Mouse (Mus musculus) lung, embryonic 14.5 days (tissue): Measurements from ENCODE around the gene Pld5. TPM values are rescaled to one million over a fixed set of nuclear protein-coding genes. Genes with fewer than 3 reads are reported as not detected.
A peak's percentile ranks its signal among the peaks of the same experiment; 100 is the strongest.

Experiments
- ATAC-seq: fragments of 200-750 bp; cut with Nextera tagmentation; 2 replicates; pipeline ENCODE4 v1.8.0; 2017; ENCODE audit warnings: mild to moderate bottlenecking, moderate TSS enrichment, moderate library complexity; ENCODE audit not compliant: insufficient read depth
- DNase-seq: peaks from one replicate; pipeline ENCODE4 v3.0.0-alpha.2; 2015
- H3K27ac ChIP-seq: fragments of 300-500 bp; sonication (generic); 2 replicates; pipeline ENCODE4 v1.5.1; 2014; ENCODE audit warnings: low read depth, mild to moderate bottlenecking, moderate library complexity
- H3K27me3 ChIP-seq: fragments of 300-500 bp; sonication (generic); 2 replicates; pipeline ENCODE4 v1.6.1; 2014; ENCODE audit warnings: low read length, control low read depth; ENCODE audit not compliant: insufficient read depth
- H3K36me3 ChIP-seq: fragments of 300-500 bp; sonication (generic); 2 replicates; pipeline ENCODE4 v1.6.1; 2014; ENCODE audit warnings: control low read depth; ENCODE audit not compliant: insufficient read depth
- H3K4me1 ChIP-seq: fragments of 300-500 bp; sonication (generic); 2 replicates; pipeline ENCODE4 v1.6.1; 2014; ENCODE audit warnings: antibody characterized with exemption, control low read depth; ENCODE audit not compliant: insufficient read depth
- H3K4me2 ChIP-seq: fragments of 300-500 bp; sonication (generic); 2 replicates; pipeline ENCODE4 v1.6.1; 2014; ENCODE audit warnings: mild to moderate bottlenecking
- H3K4me3 ChIP-seq: fragments of 300-500 bp; sonication (generic); 2 replicates; pipeline ENCODE4 v1.5.1; 2014; ENCODE audit warnings: low read depth, low read length
- H3K9ac ChIP-seq: fragments of 300-500 bp; sonication (generic); 2 replicates; pipeline ENCODE4 v1.6.1; 2014
- H3K9me3 ChIP-seq: fragments of 300-500 bp; sonication (generic); 2 replicates; pipeline ENCODE4 v1.6.1; 2016; ENCODE audit warnings: low read depth, low read length, control low read depth
- CTCF ChIP-seq: IDR thresholded peaks from 2 replicates; pipeline ENCODE4 v1.5.1; 2016; ENCODE audit warnings: antibody characterized with exemption, low read depth
- WGBS: fragments of 180-500 bp; shearing (Covaris S2); extraction: QIAGEN DNeasy Blood & Tissue Kit; methylation state at CpG from one replicate; pipeline ENCODE4 v1.1.7; 2014; 5-methylcytosine and 5-hydroxymethylcytosine counted together
- polyA plus RNA-seq: library from polyadenylated mRNA; unstranded; fragments of >200 nt; fragmentation: Nextera tagmentation; extraction: Ambion mirVana; gene quantifications from 2 replicates; pipeline ENCODE4 v1.2.1, GENCODE M21; 2014

Gene Pld5
- polyA plus RNA-seq, 1 experiment from 2014 or later, result 0.30 TPM

DNA sequence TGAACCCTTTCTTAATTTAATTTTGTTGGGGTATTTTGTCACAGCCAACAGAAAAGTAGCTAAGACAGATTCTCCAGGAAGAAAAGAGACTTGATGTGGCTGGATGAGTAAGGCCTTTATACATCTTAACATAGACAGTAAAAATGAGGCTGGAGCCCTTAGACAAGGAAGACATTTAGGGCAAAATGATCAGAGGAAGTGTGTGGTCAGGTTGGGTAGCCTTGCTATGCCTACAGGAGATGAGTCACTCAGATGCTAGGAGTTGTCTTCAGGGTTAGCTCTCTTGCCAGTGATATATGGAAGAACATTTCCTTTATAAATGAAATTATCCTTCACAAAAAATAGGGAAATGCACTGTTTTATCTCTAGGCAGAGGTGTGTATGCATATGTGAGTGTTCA lies 198.3 kb downstream of the Pld5 start:
- no peak overlapping the region for H3K27ac ChIP-seq
- ATAC-seq, result no peak

DNA sequence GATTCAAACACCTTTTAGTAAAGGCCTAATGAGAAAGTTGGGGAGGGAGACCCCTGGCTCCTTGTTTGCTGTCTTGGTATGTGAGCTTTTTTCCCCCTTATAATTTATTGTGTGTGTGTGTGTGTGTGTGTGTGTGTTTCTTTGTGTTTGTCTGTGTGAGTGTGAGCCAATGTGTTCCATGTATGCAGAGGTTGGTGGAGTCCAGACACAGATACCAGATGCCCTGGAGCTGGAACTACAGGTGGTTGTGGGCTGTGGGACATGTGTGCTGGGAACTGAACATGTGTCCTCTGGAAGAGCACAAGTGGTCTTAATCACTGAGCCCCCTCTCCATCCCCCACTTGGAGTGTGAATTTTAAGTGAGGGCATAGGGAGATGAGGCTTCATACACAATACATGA lies 199.3 kb downstream of the Pld5 start:
- Histone ChIP-seq H3K4me2 (no peak overlapping the region), H3K27me3 (no peaks in the 10 kb centered on the region), H3K36me3 (no peaks in the 10 kb centered on the region), H3K9ac (no peak overlapping the region), H3K4me3 (no peak overlapping the region), H3K27ac (no peak overlapping the region), H3K4me1 (0 out of 2 replicates have a peak, but pooled peaks cover 5% of the 10 kb centered on the region), H3K9me3 (no peaks in the 10 kb centered on the region)
- no peak for DNase-seq
- 0 out of 2 replicates have a peak, but pooled peaks have one; percentile 57 for ATAC-seq
- no peak for TF ChIP-seq CTCF

More for the DNA sequence above, 198.3 kb downstream of the Pld5 start:
- Histone ChIP-seq H3K9ac (no peak overlapping the region), H3K4me1 (0 out of 2 replicates have a peak, but pooled peaks cover 5% of the 10 kb centered on the region), H3K4me2 (no peak overlapping the region), H3K27me3 (no peaks in the 10 kb centered on the region), H3K36me3 (no peaks in the 10 kb centered on the region), H3K9me3 (no peaks in the 10 kb centered on the region), H3K4me3 (no peak overlapping the region)
- no peak for TF ChIP-seq CTCF
- no peak for DNase-seq

DNA sequence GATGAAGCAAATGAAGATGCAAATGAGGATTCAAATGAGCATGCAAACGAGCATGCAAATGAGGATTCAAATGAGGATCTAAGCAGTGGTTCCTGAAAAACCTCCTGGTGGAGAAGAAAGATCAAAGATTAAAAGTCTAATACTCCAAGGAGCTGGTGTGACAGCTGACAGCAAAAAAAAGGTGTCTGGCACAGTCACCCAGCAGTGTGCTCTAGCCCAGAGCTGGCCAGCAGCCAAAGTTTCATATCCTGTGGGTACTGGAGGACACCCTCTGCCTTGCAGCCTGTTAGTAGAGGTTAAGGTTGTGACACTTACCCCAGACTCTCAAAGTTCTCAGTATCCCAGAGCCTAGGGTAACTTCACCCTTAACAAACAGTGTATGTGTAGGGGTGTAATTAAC lies 199.7 kb downstream of the Pld5 start:
- H3K4me1 ChIP-seq, result 0 out of 2 replicates have a peak, but pooled peaks cover 5% of the 10 kb centered on the region
- TF ChIP-seq CTCF, result no peak
- no peaks in the 10 kb centered on the region for H3K9me3 ChIP-seq
- ATAC-seq (peak; percentile 86; the same call in 1 of the 2 replicates), DNase-seq (peak; percentile 79)
- H3K27me3 ChIP-seq, result no peaks in the 10 kb centered on the region
- H3K36me3 ChIP-seq, result no peaks in the 10 kb centered on the region
- WGBS, result 63% methylated on average over 1 of the region's 1 CpGs
- no peak overlapping the region for H3K9ac ChIP-seq
- no peak overlapping the region for H3K4me2 ChIP-seq
- H3K4me3 ChIP-seq, result no peak overlapping the region
- H3K27ac ChIP-seq, result no peak overlapping the region

DNA sequence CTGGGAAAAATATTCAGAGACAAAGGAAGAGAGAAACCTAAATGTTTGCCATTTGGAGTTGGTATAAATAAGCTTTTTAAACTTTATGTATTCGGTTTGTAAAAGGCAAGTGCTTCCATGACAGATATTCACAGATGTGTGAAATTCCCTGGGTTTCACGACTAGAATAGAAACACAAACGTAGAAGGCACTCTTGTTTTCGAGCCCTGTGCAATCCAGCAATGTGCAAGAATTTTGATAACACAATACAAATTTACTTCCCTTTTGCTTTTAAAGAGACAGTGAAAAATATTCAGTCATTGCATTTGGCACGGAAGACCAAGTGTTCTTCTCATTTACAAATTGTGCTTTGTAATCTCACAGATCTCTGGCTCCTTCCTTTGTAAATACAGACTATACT lies 200.6 kb downstream of the Pld5 start:
- Histone ChIP-seq H3K4me2 (no peak overlapping the region), H3K9me3 (no peaks in the 10 kb centered on the region), H3K27me3 (no peaks in the 10 kb centered on the region), H3K4me3 (no peak overlapping the region), H3K27ac (no peak overlapping the region), H3K36me3 (no peaks in the 10 kb centered on the region), H3K9ac (no peak overlapping the region), H3K4me1 (0 out of 2 replicates have a peak, but pooled peaks cover 5% of the 10 kb centered on the region)
- no peak for TF ChIP-seq CTCF
- ATAC-seq (no peak), DNase-seq (no peak)
- WGBS, result 25% methylated on average over 5 of the region's 5 CpGs

DNA sequence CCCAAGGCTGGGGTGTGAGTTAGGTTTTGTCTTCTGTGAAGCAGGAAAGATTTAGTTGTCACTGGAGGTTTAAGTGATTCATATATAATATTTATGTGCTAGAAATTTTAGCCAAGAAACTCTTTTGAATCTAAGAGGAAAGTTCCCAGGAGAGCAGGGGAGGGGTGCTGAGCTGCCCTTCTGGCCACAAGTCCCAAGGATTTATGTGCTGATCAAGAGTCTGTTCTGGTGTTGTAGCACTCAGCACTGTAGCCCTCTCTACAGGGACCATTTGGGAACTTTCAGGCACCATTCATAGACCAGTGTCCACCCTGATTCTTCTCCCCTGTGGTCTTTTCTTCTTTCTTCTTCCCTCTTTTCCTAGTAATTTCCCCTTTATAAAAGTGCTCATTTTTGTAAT lies 209.8 kb downstream of the Pld5 start:
- Histone ChIP-seq H3K4me2 (no peak overlapping the region), H3K27me3 (no peaks in the 10 kb centered on the region), H3K9ac (no peak overlapping the region), H3K9me3 (no peaks in the 10 kb centered on the region), H3K4me3 (no peak overlapping the region), H3K4me1 (no peaks in the 10 kb centered on the region), H3K36me3 (no peaks in the 10 kb centered on the region), H3K27ac (no peak overlapping the region)
- no peak for TF ChIP-seq CTCF
- no peak for ATAC-seq
- no peak for DNase-seq

DNA sequence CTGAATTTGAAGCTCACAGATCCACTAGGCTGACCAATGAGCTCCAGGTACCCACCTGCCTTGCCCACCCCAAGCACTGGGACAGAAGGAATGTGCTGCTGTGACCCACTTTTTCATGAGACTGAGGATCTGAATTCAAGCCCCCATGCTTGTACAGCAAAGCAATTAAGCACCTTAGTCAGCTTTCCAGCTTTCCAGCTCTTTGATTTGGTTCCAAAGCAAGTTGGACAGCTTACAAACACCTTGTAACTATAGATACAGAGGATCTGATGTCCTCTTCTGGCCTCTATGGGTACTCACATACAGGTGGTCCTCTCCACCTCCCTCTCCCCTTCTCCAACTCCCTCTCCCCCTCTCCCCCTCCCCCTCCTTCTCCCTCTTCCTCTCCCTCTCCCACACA lies 210.6 kb downstream of the Pld5 start:
- H3K4me2 ChIP-seq, result no peak overlapping the region
- TF ChIP-seq CTCF, result no peak
- no peaks in the 10 kb centered on the region for H3K4me1 ChIP-seq
- H3K36me3 ChIP-seq, result no peaks in the 10 kb centered on the region
- H3K27ac ChIP-seq, result no peak overlapping the region
- no peak overlapping the region for H3K4me3 ChIP-seq
- H3K9ac ChIP-seq, result no peak overlapping the region
- H3K9me3 ChIP-seq, result no peaks in the 10 kb centered on the region
- DNase-seq, result no peak
- no peak for ATAC-seq
- H3K27me3 ChIP-seq, result no peaks in the 10 kb centered on the region

DNA sequence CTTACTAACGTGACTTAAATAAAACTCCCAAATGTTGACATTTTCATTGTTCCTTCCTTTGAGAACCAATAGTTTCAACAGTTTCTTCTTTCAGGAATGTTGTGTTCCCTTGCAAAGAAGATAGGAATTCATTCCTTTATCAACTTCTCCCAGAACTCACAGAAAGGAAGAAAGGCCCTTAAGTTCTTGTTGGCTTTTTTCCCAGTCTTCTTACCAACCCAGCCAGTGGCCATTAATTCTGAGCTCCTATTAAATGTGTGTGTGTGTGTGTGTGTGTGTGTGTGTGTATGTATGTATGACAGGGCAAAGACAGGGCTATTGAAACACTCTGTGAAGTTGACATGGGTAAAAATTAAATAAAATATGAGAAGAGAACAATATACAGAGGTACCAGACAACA lies 221.5 kb downstream of the Pld5 start:
- peak; percentile 65 for DNase-seq

DNA sequence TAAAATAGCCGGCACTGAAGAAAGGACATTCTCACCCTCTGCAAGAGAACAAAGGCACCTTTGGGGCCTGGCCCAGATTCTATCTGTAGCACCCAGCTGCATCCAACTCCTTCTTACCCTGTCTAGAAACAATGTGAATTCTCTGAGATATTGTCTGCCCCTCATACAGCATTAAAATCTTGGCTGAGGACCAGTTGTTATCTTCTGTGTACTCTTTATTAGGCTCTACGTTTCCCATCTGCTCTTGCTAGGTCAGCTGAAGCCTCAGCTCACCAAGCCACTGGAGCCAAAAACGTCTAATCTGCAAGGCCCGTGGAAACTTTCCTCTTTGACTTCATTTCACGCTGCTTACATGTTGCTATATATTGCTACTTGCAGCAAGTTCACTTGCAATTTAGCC lies 228.1 kb downstream of the Pld5 start:
- H3K36me3 ChIP-seq, result no peaks in the 10 kb centered on the region
- no peak overlapping the region for H3K4me3 ChIP-seq
- H3K27me3 ChIP-seq, result no peaks in the 10 kb centered on the region
- H3K9ac ChIP-seq, result no peak overlapping the region
- H3K4me2 ChIP-seq, result no peak overlapping the region
- DNase-seq (peak; percentile 80), ATAC-seq (peak; percentile 86)
- H3K4me1 ChIP-seq, result no peaks in the 10 kb centered on the region
- H3K9me3 ChIP-seq, result no peaks in the 10 kb centered on the region
- WGBS, result 29% methylated on average over 5 of the region's 5 CpGs
- no peak for TF ChIP-seq CTCF
- H3K27ac ChIP-seq, result 0 out of 2 replicates have a peak overlapping the region, but pooled peaks have one; percentile 15

More for the DNA sequence above, 221.5 kb downstream of the Pld5 start:
- 22% methylated on average over 1 of the region's 1 CpGs for WGBS
- TF ChIP-seq CTCF, result no peak
- no peak overlapping the region; the same call in 1 of the 2 replicates for H3K27ac ChIP-seq
- H3K9me3 ChIP-seq, result no peaks in the 10 kb centered on the region
- no peak overlapping the region for H3K9ac ChIP-seq
- no peak overlapping the region for H3K4me3 ChIP-seq
- no peaks in the 10 kb centered on the region for H3K36me3 ChIP-seq
- no peaks in the 10 kb centered on the region for H3K4me1 ChIP-seq
- peak; percentile 60; the same call in 1 of the 2 replicates for ATAC-seq
- H3K27me3 ChIP-seq, result no peaks in the 10 kb centered on the region
- no peak overlapping the region for H3K4me2 ChIP-seq
